Mouse (Mus musculus) myocyte (in vitro differentiated cells): ENCODE data around the gene Cpne9.

Experiments
- MAX ChIP-seq: IDR thresholded peaks from one replicate; pipeline ENCODE4 v1.6.1; 2011; ENCODE audit warnings: low read depth, mild to moderate bottlenecking, control low read depth
- POLR2A ChIP-seq: IDR thresholded peaks from one replicate; pipeline ENCODE4 v1.6.1; 2011; ENCODE audit warnings: low read depth, mild to moderate bottlenecking, control low read depth, moderate library complexity; ENCODE audit not compliant: insufficient read length
- POLR2AphosphoS2 ChIP-seq: IDR thresholded peaks from one replicate; pipeline ENCODE4 v1.6.1; 2011; ENCODE audit warnings: low read depth, control low read depth; ENCODE audit not compliant: insufficient read length

- no peak for TF ChIP-seq POLR2A
- no peak for TF ChIP-seq MAX
- TF ChIP-seq POLR2AphosphoS2 = no peak
Observed at GRCm38 (mm10) chr6:113282969-113283368, 862 bp downstream of the Cpne9 start.
